Mouse (Mus musculus) megakaryocyte, embryonic 14.5 days (primary cell): Measurements from ENCODE around the gene Olfr381. TPM values are rescaled to one million over a fixed set of nuclear protein-coding genes. Genes with fewer than 3 reads are reported as not detected.
"Not testable (repeated sequence)": the region's sequence is repeated elsewhere in the genome, so short reads cannot be mapped to it uniquely, and the experiment has no call there.

Source experiments
- H3K27me3 ChIP-seq: replicated peaks from 2 replicates; pipeline ENCODE3; 2012; ENCODE audit warnings: inconsistent platforms
- H3K36me3 ChIP-seq: replicated peaks from 2 replicates; pipeline ENCODE3; 2012; ENCODE audit warnings: low read length, inconsistent platforms, mixed read lengths
- H3K4me1 ChIP-seq: 2 replicates; pipeline ENCODE4 v1.6.1; 2012; ENCODE audit warnings: inconsistent platforms
- H3K4me3 ChIP-seq: replicated peaks from 2 replicates; pipeline ENCODE3; 2012; ENCODE audit warnings: moderate library complexity, mild to moderate bottlenecking, inconsistent platforms
- H3K9me3 ChIP-seq: 2 replicates; pipeline ENCODE4 v1.6.1; 2012; ENCODE audit warnings: inconsistent platforms
- FLI1 ChIP-seq: IDR thresholded peaks from 2 replicates; pipeline ENCODE4 v1.6.1; 2012; ENCODE audit warnings: low read length, inconsistent platforms, mixed read lengths
- GATA1 ChIP-seq: IDR thresholded peaks from 3 replicates; pipeline ENCODE4 v1.6.1; 2012; ENCODE audit warnings: mixed read lengths, low read length, inconsistent platforms, borderline replicate concordance
- polyA plus RNA-seq: library from polyadenylated mRNA; stranded (reverse); fragments of >175 nt; gene quantifications from 2 replicates; pipeline ENCODE4 v1.2.3, GENCODE M21; 2012; ENCODE audit warnings: low replicate concordance; ENCODE audit not compliant: insufficient read depth

Gene Olfr381
- not detected in 2 replicates for polyA plus RNA-seq

GRCm38 (mm10) chr11:73491503-73491902 is at the start of gene Olfr381:
Olfr381 (minus strand) TSS chr11:73491603.
- H3K9me3 ChIP-seq: no peaks in the 10 kb centered on the region
- no peaks in the 10 kb centered on the region for H3K27me3 ChIP-seq
- H3K4me3 ChIP-seq: no peak within 1 kb of the TSS
- TF ChIP-seq FLI1 (no peak), GATA1 (no peak)
- no peaks in the 10 kb centered on the region for H3K36me3 ChIP-seq
- no peaks in the 10 kb centered on the region for H3K4me1 ChIP-seq

- not testable (repeated sequence) for H3K9me3 ChIP-seq, H3K4me3 ChIP-seq, H3K27me3 ChIP-seq, H3K4me1 ChIP-seq, H3K36me3 ChIP-seq
Measured at GRCm38 (mm10) chr11:73528971-73529370, 37.6 kb upstream of the Olfr381 start.

- H3K4me1 ChIP-seq: no peaks in the 10 kb centered on the region
- no peaks in the 10 kb centered on the region for H3K27me3 ChIP-seq
- no peak within 1 kb of the TSS for H3K4me3 ChIP-seq
- H3K9me3 ChIP-seq: no peaks in the 10 kb centered on the region; the same call in 1 of the 2 replicates
- H3K36me3 ChIP-seq: no peaks in the 10 kb centered on the region
- TF ChIP-seq GATA1 (no peak), FLI1 (no peak)
Measured at GRCm38 (mm10) chr11:73517097-73517496, 25.7 kb upstream of the Olfr381 start, which contains the start of gene Olfr382. Olfr382 (minus strand) TSS chr11:73517197.

GRCm38 (mm10) chr11:73457408-73457807 is 34.0 kb downstream of the Olfr381 start, which contains the start of gene Olfr380:
Olfr380 (minus strand) TSS chr11:73457508.
- no peak for TF ChIP-seq GATA1
- TF ChIP-seq FLI1: no peak
- Histone ChIP-seq H3K4me3 (no peak within 1 kb of the TSS), H3K27me3 (no peaks in the 10 kb centered on the region), H3K9me3 (no peaks in the 10 kb centered on the region), H3K4me1 (no peaks in the 10 kb centered on the region), H3K36me3 (no peaks in the 10 kb centered on the region)

Other genes starting within 250 kb of the Olfr381 start
- 0.02 TPM in 1 of 2 replicates, not detected in the other for gene Trpv3, start 224.2 kb downstream of the Olfr381 start, polyA plus RNA-seq
- 0.97 TPM in 1 of 2 replicates, not detected in the other for gene Aspa, start 162.0 kb downstream of the Olfr381 start, polyA plus RNA-seq
- gene Gm49340, start 161.9 kb downstream of the Olfr381 start, polyA plus RNA-seq: not detected in 2 replicates
- not detected in 2 replicates for gene Spata22, start 161.9 kb downstream of the Olfr381 start, polyA plus RNA-seq
- not detected in 2 replicates for gene Olfr20, start 140.8 kb downstream of the Olfr381 start, polyA plus RNA-seq
- not detected in 2 replicates for gene Olfr376, start 120.4 kb downstream of the Olfr381 start, polyA plus RNA-seq
- gene Olfr1, start 92.0 kb downstream of the Olfr381 start, polyA plus RNA-seq: not detected in 2 replicates
- not detected in 2 replicates for gene Olfr378, start 63.1 kb downstream of the Olfr381 start, polyA plus RNA-seq
- not detected in 2 replicates for gene Olfr380, start 34.1 kb downstream of the Olfr381 start, polyA plus RNA-seq
- gene Olfr382, start 25.6 kb upstream of the Olfr381 start, polyA plus RNA-seq: not detected in 2 replicates
- gene Olfr385, start 101.4 kb upstream of the Olfr381 start, polyA plus RNA-seq: not detected in 2 replicates
- not detected in 2 replicates for gene Olfr384, start 107.0 kb upstream of the Olfr381 start, polyA plus RNA-seq
- not detected in 2 replicates for gene Zfp735, start 197.2 kb upstream of the Olfr381 start, polyA plus RNA-seq